Mouse (Mus musculus) CH12.LX (cell line): ENCODE measurements around the gene Pde1c.

Source experiments
- BHLHE40 ChIP-seq: IDR thresholded peaks from 2 replicates; pipeline ENCODE4 v1.6.1; 2011; ENCODE audit warnings: mild to moderate bottlenecking, low read depth, low read length, improper control_type of control experiment
- CHD2 ChIP-seq: IDR thresholded peaks from 2 replicates; pipeline ENCODE4 v1.6.1; 2011; ENCODE audit warnings: low read length, improper control_type of control experiment
- CTCF ChIP-seq, 2 experiments: IDR thresholded peaks in 1 of 2; conservative IDR thresholded peaks in 1 of 2; 2 replicates each; pipeline ENCODE4 v1.5.1; 2011 to 2012; ENCODE audit warnings: low read depth in 2 of 2, low read length in 2 of 2, improper control_type of control experiment in 1 of 2, inconsistent platforms in 1 of 2, mild to moderate bottlenecking in 1 of 2, moderate library complexity in 1 of 2
- POLR2A ChIP-seq: IDR thresholded peaks from 2 replicates; pipeline ENCODE4 v1.6.1; 2011; ENCODE audit warnings: low read depth, mild to moderate bottlenecking, improper control_type of control experiment, low read length
- TCF12 ChIP-seq: IDR thresholded peaks from 2 replicates; pipeline ENCODE4 v1.6.1; 2014; ENCODE audit warnings: low read depth, mild to moderate bottlenecking, inconsistent platforms, low read length, improper control_type of control experiment
- ZC3H11A ChIP-seq: IDR thresholded peaks from 2 replicates; pipeline ENCODE4 v1.6.1; 2012; ENCODE audit warnings: low read depth, mild to moderate bottlenecking, inconsistent platforms, low read length, improper control_type of control experiment
- ZNF384 ChIP-seq: IDR thresholded peaks from 2 replicates; pipeline ENCODE4 v1.6.1; 2012; ENCODE audit warnings: low read depth, low read length, improper control_type of control experiment, inconsistent platforms

DNA sequence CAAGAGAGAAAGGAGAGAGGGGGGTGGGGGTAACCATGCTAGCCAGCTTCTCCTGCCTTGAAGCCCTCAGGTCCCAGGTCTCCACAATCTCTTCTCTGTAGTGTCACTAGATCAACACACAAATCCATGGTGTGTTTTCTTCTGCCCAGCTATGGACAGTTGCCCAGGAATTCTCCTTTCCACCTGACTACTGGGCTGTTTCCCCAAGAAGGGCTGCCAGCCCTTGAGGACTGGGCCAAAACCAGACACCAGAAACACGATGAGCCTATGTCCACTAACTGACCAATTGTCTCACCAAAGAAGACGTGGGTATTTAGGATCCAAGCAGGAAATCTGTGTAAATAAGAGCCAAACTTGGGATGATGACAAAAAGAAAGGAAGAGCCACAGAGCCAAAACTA is 36.6 kb downstream of the Pde1c start:
- TF ChIP-seq TCF12 (no peak), CTCF (conservative IDR thresholded peaks at IDR 0.05 in 1 of 2, IDR thresholded peaks at IDR 0.05 in 1 of 2; ENCODE audit: low read depth in 2 of 2, low read length in 2 of 2) (no peak), CHD2 (no peak), POLR2A (no peak), ZC3H11A (no peak), ZNF384 (no peak), BHLHE40 (no peak)
